Mouse (Mus musculus): ENCODE results near the gene 1700001C19Rik.

Gene 1700001C19Rik

DNA sequence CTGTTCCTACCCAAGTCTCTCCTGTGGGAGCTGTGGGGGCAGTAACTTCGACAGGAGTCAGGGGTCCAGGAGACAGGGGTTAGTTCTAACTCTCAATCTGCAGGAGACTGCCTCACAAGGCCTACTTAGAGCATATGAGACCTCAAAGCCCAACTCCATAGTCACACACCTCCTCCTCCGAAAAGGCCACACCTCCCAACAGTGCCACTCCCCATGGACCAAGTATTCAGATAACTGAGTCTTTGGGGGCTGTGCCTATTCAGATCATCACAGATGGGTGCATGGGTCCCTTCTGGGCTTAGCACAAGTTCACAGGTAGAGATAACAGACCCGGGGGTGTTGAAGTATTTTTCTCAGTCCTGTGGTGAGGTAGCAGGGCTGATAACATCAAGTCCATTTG is 24.5 kb upstream of the 1700001C19Rik start:
- no peak for DNase-seq

DNA sequence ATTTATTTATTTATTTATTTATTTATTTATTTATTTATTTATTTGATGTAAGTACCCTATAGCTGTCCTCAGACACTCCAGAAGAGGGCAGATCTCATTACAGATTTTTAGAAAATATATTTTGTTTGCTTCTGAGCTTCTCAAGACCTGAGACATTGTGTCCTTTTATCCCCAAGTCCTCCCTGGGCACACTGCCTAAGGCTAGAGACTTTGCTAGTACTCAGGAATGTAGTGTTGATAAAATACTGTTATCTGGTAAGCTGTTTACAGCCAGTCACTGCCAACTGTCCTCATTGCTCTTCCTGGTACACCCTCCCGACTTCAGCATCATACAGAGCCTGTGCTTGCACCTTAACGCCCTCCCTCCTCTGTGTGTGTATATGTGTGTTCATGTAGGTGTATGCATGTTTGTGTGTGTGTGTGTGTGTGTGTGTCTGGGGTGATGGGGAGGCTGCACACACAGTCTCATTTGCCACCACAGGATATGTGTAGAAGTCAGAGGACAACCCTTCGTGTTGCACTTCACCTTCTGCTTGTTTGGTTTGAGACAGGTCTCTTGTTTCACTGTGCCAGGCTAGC is 22.3 kb upstream of the 1700001C19Rik start:
- DNase-seq = no peak

DNA sequence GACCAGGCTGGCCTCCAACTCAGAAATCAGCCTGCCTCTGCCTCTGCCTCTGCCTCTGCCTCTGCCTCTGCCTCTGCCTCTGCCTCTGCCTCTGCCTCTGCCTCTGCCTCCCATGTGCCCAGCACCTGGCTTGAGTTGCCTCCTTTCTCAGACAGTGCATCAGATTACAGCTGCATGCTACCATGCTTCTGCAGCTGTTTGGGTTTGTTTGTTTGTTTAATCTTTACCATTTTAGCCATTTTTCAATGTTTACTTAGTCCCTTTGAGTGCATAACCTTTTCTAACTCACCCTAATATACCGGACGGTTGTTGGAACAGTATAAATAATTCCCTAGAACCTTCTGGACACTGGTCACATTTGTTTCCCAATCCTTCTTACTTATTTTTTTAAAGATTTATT is 21.8 kb upstream of the 1700001C19Rik start:
- DNase-seq = no peak

DNA sequence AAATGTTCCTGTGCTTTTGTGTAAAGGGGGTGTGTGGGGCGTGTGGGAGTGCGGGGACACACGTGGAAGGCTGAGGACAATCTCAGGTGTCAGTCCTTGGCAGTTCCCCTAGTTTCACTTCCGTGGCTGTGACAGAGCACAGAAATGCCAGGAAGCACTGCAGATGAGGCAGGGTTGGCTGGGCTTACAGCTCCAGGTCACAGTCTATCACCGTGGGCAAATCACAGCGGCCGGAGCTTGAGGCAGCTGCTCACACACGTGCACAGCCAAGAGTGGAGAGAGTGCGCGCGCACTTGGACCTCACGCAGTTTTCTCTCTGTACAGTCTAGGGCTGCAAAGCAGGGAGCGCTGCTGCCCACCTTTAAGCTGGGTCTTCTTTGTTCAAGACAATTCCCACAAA is 21.1 kb upstream of the 1700001C19Rik start:
- DNase-seq = no peak

DNA sequence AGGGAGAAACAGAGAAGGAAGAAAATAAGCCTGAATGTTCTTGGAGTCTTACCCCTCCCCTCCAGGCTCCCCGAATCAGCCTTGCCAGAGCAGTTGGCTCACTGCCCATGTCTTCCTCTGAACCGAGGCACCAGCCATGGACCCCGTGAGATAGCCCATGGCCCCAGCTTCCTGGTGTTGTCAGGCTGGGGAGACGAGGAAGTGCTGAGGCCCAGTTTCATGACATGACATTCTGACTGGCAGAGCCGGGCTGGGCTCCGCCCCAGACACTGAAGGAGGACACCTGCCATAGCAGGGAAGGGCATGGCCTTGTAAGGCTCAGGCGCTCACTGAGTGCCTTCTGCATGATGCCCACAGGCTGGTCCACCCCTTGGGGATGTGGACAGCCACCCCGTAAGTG is 17.5 kb upstream of the 1700001C19Rik start:
- DNase-seq = no peak

DNA sequence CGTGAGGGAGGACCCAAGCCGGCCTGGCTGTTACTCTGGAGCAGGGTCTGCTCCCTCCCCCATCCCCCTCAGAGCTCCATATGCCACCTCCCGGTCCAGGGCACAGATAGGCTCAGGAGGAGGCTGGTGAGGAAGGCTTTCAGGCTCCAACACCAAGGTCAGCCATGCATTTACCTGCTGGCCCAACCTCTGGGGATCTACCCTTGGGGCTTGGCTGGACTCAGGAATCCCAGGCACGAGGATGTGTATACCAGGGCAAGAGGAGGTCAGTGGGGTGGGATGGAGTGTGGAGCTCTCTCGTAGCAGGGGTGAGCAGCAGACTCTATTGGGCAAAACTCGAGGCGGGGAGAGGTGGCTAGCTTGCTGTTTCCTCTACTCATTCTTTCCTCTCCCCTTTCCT is 15.7 kb upstream of the 1700001C19Rik start:
- peak; percentile 58 for DNase-seq

DNA sequence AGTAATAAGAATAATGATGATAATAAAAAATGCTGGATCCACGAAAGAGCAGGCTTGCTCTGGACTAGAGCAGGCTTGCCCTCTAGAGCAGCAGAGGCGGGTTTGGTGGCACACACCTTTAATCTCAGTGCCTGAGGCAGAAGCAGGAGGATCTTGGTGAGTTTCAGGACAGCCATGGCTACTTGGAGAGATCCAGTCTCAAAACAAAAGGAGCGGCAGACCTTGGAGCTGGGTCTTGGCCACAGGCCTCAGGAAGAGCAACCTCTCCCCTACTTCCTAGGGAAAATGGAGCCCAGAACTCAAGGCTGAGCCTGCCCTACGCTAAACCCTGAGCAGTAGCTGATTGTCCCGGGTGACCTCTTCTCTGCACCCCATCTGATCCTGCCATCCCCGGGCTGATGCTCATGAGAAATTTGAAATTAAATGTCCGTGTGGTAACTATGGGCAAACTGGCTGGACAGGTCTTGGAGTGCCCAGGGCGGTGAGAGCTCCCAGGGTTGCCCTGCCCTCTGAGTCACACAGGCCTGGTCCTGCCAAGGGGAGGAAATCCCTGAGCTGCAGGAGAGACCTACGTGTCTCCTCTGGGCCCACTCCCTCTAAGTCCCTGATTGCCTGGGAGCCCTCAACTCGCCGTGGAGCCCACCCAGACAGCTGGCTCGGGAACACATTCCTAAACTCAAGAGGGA is 13.8 kb upstream of the 1700001C19Rik start:
- DNase-seq = peak; percentile 63

DNA sequence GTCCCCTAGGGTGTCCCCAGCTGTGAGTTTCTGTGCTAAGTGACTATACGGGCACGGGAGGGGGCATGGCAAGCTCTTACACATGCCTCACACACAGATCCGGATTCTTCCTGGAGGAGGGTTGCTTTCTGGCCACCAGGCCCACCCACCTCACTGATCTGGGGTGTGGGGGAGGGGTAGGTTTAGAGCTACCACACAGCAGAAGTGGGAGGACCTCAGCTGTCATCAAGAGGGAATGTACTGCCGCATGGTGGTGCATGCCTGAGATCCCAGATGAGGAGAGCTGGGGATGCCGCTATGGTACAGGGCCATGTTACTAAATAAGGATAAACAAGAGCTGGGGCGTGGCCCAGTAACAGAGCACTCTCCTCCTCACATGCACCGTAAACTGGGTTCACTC is 13.1 kb upstream of the 1700001C19Rik start:
- DNase-seq = no peak

DNA sequence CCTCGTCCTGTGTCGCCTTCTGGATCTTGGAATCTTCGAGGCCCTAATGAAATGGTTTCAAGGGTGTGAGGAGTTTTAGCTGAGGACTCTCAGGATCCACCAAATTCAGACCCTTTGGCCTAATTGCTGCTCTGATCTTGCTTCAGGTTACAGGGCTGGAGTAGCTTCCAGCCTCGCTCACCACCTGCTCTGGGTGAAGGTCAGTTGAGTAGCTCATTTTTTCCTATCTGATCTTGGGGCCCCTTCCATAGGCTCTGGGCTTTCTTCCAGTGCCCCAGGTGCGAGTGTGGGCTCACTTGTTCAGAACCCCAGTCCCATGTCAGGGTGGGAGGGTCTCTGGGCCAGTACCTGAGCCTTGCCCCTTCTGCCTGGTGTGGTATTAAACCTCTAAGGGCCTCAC is 12.3 kb upstream of the 1700001C19Rik start:
- DNase-seq = no peak

DNA sequence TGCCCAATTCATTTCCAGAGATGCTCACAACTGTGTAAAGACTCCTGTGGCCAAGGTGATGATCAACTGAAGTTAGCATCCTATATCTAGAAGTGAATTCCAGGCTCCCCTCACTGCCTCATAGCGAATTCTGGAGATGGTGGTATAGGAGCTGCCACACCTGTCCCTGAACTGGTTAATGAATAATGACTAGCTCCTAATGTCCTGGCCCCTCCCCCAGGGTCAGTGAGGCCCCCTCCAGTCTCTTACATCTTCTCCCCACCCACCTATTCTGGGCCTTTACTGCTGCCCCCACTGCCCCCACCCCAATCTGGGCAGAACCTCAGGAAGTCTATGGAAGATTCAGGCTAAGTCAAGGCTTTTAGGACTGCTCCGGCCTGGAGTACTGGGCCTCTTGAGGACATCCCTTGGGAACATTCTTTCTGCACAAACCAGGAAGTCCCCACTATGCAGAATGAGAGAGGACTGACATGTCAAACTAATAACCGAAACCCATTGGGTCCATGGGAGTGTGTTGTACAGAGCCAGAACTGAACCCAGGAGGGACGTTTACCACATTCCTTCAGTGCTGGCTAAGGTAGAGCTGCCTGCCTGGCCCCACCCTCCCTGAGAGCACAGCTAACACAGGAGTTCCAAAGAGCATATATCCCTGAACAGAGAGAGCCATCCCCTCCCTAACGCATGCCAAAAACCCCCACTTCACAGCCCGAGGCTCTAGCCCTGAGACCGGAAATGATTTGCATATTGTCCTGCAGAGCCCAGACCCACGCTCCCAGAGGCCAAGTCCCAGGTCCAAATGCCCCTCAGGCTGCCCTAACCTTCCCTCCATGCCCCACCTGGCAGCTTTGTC is 11.6 kb upstream of the 1700001C19Rik start:
- no peak for DNase-seq

DNA sequence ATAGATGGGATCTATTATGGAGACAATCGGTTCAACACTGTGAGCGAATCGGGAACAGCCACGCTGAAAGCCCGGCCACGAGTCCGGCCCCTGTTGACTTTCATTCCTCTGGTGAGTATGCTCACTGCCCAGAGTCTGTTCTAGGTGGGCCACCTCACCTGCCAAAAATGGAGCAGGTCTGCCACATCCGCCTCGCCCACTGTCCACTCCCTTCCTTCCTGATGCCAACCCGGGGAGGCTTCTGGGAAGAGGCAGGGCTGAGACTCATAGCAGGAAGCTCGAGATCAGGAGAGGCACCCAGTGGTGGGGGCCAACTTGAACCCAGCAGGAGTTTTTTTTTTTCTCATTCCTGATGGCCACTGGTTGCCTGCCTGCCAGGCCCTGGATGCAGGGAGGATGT is 9.4 kb upstream of the 1700001C19Rik start:
- no peak for DNase-seq

DNA sequence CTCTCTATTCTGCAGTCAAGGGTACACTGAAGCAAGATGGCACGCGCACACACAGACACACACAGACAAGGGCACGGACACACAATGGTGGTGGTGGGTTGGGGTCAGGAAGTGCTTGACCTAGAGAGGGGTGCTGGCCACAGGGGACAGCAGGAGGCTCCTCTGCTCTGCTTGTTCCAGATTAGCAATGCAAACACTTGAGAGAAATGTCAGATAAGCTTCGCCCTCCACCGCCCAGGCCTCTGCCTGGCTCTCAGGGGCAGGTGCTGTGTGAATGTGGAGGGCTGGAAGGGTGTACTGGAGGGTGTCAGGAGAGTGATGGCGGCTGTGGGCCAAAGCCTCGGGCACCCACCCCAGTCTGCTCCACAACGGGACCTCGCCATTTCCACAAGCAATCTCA is 8.8 kb upstream of the 1700001C19Rik start:
- no peak for DNase-seq

DNA sequence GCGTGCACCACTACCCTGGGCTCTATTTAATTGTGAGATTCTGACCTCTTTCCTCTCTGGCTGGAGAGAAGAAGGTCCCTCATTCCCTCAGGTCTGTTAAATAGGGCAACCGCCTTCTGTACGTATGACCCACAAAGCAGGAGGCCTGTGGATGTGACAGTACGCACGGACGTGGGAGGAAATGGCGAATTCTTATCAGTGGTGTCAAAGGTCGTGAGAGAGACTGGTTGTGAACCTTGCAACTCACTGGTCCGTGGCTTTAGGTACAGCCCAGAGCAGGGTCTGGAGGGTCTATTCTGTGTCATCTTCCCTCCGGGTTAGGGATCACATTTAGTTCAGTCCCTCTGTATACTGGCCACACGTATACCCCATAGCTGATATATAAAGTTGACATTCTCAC is 8.3 kb upstream of the 1700001C19Rik start:
- DNase-seq = no peak

DNA sequence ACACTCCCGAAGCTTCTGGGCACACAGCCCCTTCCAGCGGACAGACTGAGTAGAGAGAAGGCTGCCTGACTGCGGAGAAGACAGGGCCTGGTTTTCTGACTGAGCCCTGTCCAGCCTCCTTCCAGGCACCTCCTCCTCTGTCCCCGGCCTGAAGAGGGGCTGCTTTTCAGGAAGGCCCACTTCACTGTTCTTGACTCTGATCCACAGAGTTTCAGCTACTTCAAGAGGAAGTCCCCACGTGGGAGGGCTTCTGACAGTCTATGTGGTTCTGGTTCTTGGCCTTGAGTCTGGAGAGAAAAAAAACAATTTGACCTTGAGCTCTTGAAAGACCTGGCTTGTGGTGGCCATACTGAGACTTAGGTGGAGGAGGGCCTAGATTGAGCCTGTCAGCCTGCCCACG is 6.9 kb upstream of the 1700001C19Rik start:
- DNase-seq = no peak

DNA sequence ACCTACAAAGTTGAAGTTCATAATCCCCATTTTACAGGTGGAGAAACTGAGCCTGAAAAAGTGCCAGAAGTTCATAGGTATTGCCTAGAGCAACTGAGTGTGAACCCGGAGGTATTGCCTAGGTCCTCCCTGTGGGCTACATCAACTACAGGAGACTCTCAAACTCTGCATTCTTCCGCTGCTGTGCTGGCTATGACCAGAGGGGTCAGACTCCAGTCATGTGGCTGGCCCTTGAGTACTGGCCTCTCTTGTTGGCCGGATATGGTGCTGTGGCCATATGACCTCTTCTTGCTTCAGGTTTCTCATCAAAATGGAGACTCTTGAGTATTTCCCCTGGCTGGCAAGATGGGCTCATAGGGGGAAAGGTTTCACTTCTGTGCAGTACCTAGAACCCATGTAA is 5.1 kb upstream of the 1700001C19Rik start:
- DNase-seq = no peak

DNA sequence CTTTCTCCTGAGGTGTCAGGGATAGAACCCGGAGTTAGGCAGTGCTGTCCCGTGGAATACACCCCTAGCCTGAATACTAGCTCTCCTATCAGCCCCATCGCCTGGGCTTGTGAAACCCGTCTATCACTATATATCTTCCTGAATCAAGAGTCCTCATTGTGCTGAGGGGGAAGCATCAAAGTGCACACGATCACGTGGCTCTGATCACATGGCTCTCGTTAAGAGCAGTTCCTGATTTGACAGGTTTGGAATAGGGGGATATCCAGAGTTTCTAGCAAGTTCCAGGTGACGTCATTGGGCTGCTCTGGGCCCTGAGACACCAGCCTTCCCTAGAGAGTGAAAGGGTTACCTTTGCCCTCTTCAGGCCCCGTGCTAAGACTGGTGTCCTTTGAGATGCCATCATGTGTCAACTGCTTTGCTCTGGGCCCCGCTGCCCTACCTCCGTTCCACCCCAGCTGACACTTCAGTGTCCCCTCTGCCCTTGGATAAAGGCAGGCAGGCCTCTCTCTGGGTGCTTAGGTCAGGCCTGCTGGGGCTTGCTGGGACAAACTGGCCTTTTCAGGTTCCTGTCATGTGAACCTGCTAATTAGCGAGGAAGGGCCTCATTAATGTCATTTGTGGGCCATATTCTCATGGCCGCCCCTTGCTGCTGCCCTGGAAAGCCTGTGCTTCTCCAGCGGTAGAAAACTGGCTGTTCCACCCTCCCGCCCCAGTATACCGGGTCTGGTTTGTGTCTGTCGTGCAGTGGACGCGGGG is 4.3 kb upstream of the 1700001C19Rik start:
- DNase-seq = peak; percentile 49

DNA sequence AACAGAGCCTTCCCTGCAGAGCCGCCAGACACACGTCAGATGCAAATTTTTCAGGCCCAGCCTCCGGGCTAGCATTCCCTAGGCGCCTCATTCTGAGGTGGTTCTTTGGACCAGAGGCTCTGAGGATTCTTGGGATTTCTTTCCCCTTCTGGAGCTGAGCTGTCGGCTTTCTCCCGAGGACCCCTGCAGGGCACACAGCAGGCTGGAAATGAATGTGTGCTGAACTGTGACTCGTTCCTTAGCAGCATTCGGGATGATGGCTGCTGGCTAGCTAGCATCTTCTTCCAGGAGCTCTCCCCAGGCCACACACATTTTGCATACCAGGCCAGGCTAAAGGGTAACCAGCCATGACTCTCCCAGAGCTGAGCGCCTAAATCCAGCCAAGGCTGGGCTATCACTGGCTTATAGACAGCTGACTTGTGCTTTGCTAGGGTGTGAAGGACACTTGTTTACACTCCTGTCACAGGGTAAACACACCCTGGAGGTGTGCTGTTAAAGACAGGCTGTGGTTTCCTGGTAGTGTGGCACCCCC is 3.2 kb upstream of the 1700001C19Rik start:
- DNase-seq = peak; percentile 51

DNA sequence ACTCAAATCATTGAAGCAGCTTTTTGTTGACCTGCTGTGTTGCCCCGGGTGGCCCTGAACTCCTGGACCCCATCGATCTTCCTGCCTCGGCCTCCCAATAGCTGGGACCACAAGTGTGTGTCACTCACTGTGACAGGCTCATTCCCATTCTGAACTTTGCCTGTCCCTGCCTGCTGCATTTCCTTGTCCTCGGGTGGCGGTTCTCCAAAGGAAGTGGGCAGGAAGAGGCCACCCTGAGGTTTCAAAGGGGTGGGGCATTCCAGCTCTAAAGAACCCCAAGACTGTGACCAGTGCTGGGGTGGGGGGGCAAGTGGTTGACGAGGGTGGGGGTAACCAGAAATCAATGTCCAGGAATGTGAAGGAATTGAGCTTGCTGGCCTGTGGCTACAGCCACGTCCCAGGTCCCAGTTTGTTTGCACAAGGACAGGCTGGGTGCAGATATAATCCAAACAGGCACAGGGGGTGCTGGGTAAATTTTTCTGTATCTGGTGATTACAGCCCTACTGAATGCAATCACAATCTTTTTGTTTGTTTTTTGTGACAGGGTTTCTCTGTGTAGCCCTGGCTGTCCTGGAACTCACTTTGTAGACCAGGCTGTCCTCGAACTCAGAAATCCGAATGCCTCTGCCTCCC is 2.3 kb upstream of the 1700001C19Rik start:
- DNase-seq = no peak

DNA sequence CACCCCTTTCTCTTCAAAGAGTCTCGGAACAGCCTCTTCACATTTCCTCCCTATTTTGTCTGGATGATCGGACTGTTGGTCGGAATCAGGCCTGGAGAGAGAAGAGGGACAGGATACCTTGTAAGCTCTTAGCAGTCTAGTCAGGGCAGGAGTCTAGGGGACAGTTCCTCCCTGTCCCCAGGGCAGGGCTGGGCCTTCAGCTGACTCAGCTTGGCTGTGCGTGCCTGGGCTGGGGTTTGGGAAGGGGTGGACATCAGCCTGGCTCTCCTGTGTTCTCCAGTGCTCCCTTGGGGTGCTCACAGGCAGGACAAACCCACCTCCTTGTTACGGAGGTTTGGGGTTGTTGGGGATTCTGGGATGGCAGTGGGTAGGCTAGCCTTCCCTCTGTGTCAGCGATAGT is 1.4 kb upstream of the 1700001C19Rik start:
- DNase-seq = no peak

DNA sequence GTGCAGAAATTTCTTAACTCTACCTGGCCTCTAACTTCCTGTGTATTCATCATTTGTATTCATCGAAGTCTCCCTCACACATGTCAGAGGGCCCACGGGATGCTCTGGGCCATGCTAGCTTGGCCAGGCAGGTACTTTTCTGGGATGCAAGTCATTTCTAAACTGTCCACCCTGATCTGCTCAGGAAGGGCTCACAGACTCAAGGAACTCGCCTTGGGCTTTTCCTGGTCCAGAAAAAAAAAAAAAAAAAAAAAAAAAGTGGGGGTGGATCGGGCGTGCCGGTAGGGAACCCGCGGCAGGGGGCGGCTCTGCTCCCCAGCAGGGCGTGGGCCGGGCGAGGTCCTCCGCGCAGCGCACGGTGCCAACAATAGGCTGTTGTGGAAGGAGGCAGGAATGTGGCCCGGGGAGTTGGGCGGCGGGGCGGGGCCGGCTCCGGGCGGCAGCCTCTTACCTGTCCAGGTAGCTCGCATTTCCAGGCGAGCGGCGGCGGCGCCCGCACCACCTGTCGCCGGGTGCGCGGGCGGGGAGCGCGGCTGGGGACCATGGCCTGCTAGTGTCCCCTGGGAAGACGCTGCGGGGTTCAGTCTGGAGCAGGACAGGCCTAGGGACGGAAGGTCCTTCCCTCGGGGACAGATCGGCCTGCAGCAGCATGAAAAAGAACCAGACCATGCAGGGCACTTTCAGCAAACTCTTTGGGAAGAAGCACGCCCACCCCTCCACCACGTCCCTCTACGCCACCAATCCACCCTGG is 845 bp downstream of the 1700001C19Rik start, which contains the start of gene AI661453:
Gene AI661453, plus strand, starts transcription at position 460 of the 751 bp plus-strand sequence.
- DNase-seq = peak; percentile 68

DNA sequence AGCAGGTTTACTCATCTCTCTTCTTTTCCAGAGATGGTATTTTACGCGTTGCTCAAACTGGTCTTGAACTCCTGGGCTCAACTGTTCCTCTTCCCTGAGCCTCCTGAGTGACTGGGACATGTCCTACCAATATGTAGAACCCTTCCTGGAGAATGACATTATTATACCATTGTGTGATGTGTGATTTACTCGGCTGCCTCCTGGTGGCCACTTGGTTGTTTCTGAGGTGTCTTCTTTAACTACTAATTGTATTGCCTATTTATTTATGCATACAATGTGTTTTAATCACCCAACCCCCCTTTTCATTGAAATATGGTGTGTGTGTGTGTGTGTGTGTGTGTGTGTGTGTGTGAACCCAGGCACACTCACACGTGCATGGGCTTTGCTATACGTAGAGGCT is 6.4 kb downstream of the 1700001C19Rik start:
- DNase-seq = no peak

DNA sequence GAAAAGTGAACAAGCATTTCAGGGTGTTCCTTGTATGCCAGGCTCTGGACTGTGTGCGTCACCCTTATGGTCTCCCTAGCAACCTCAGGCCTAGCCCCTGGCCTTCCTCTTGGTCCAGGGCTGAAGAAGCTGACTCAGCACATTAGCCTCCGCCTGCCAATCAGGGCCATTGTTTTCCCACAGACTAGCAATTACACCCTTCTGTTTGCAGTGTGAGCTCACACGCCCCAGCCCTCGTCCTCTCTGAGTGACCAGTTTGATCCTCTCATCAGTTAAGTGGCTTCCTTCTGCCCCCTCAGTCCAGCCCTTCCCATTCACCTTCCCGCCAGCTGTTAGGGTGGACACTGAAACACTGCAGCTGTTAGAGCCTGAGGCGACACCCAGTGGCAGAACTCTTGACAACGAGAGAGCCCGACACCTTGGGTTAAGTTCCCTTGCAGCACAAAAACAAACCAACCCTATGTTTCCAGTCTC is 8.3 kb downstream of the 1700001C19Rik start:
- no peak for DNase-seq

Data from kidney, adult 9 months (tissue).